Mouse (Mus musculus) heart, postnatal 25 days (tissue): Measurements from ENCODE around the gene Dera. TPM values are rescaled to one million over a fixed set of nuclear protein-coding genes. Genes with fewer than 3 reads are reported as not detected.

ENCODE experiments used
- DNase-seq: peaks from one replicate; pipeline ENCODE4 v3.0.0; 2022; ENCODE audit warnings: low spot score
- intact Hi-C: fragments of 180-260 bp; cut with DNase I; formaldehyde crosslinking; loops from one replicate; pipeline ENCODE4 v1.15.1; 2025
- total RNA-seq, 2 experiments: library from RNA; stranded (reverse); gene quantifications; 2 replicates each; pipeline ENCODE4 v1.2.3; 2021

The Dera gene
- total RNA-seq, 2 experiments from 2014 or later, result 5.5 to 8.8 TPM

GRCm38 (mm10) chr6:137799253-137799652, 44.9 kb downstream of the Dera start:
- DNase-seq, result no peak
- intact Hi-C loops, result loop anchor here (10.0 kb wide), 1 partner anchor 256 kb away; no protein-coding TSS in a partner anchor

GRCm38 (mm10) chr6:137803456-137804005, 49.2 kb downstream of the Dera start:
- intact Hi-C loops, result no loop called here
- DNase-seq, result no peak

GRCm38 (mm10) chr6:137804121-137804520, 49.8 kb downstream of the Dera start:
- no peak for DNase-seq
- intact Hi-C loops, result no loop called here

GRCm38 (mm10) chr6:137804606-137805005, 50.3 kb downstream of the Dera start:
- no peak for DNase-seq
- intact Hi-C loops, result no loop called here

GRCm38 (mm10) chr6:137806342-137806741, 52.0 kb downstream of the Dera start:
- DNase-seq, result no peak
- intact Hi-C loops, result no loop called here

- DNase-seq, result no peak
- intact Hi-C loops, result no loop called here
These were observed 52.5 kb downstream of the Dera start for GRCm38 (mm10) chr6:137806806-137807205.

GRCm38 (mm10) chr6:137807296-137807695, 53.0 kb downstream of the Dera start:
- intact Hi-C loops, result no loop called here

GRCm38 (mm10) chr6:137808706-137809105, 54.4 kb downstream of the Dera start:
- DNase-seq, result no peak
- intact Hi-C loops, result no loop called here

More at GRCm38 (mm10) chr6:137807296-137807695, 53.0 kb downstream of the Dera start:
- DNase-seq, result no peak

GRCm38 (mm10) chr6:137810136-137810535, 55.8 kb downstream of the Dera start:
- DNase-seq, result no peak

GRCm38 (mm10) chr6:137814006-137814405, 59.7 kb downstream of the Dera start:
- DNase-seq, result no peak
- intact Hi-C loops, result no loop called here

More at GRCm38 (mm10) chr6:137810136-137810535, 55.8 kb downstream of the Dera start:
- intact Hi-C loops, result no loop called here

- intact Hi-C loops, result no loop called here
- no peak for DNase-seq
These were observed 62.2 kb downstream of the Dera start for GRCm38 (mm10) chr6:137816508-137816907.

GRCm38 (mm10) chr6:137822550-137822949, 68.2 kb downstream of the Dera start:
- intact Hi-C loops, result no loop called here
- DNase-seq, result no peak

GRCm38 (mm10) chr6:137824046-137825021, 70.0 kb downstream of the Dera start:
- no peak for DNase-seq
- intact Hi-C loops, result no loop called here

GRCm38 (mm10) chr6:137825022-137825613, 70.8 kb downstream of the Dera start:
- intact Hi-C loops, result no loop called here
- DNase-seq, result no peak

GRCm38 (mm10) chr6:137829056-137829776, 74.9 kb downstream of the Dera start:
- no peak for DNase-seq
- intact Hi-C loops, result no loop called here

- intact Hi-C loops, result no loop called here
- no peak for DNase-seq
These were observed 82.5 kb downstream of the Dera start for GRCm38 (mm10) chr6:137836799-137837198.

GRCm38 (mm10) chr6:137843337-137843736, 89.0 kb downstream of the Dera start:
- intact Hi-C loops, result no loop called here
- DNase-seq, result no peak

GRCm38 (mm10) chr6:137857198-137858194, 103.2 kb downstream of the Dera start:
- DNase-seq, result no peak
- intact Hi-C loops, result no loop called here
